Mouse (Mus musculus): ENCODE measurements around the gene Sec14l4. TPM values are rescaled to one million over a fixed set of nuclear protein-coding genes. Genes with fewer than 3 reads are reported as not detected.

Gene Sec14l4
- polyA plus RNA-seq, 1 experiment from 2014 or later: 0.52 TPM

DNA sequence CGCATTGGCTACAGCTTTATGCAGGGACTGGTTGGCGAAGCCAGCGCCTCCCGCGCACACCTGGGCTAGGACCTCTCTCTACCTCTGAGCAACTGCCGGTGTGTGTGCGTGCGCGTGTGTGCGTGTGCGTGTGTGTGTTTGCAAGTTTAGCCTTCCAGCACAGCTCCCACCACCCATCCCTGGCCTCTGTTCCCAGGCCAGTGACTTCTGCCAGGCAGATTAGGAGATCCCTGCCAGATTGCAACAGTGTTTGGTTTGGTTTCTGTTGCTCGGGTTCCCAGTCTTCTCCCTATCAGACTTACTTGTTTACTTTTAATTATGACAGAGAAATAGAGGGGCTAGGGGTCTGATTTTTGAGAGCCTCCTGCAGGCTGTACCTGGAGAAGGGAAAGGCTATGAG lies 699 bp downstream of the Sec14l4 start:
- H3K27ac ChIP-seq: no peak overlapping the region
- WGBS: 32% methylated on average over 12 of the region's 12 CpGs
- H3K4me2 ChIP-seq (replicated peaks): peak overlapping the region; percentile 22; the same call in 1 of the 2 replicates
- H3K36me3 ChIP-seq: no peaks in the 10 kb centered on the region
- H3K9me3 ChIP-seq: no peaks in the 10 kb centered on the region
- H3K4me1 ChIP-seq (replicated peaks): 0 out of 2 replicates have a peak, but pooled peaks cover 3% of the 10 kb centered on the region
- H3K4me3 ChIP-seq (replicated peaks): no peak overlapping the region
- peak; percentile 39; the same call in 1 of the 2 replicates for ATAC-seq
- H3K27me3 ChIP-seq (replicated peaks): no peaks in the 10 kb centered on the region; the same call in 1 of the 2 replicates
- H3K9ac ChIP-seq: no peak overlapping the region

DNA sequence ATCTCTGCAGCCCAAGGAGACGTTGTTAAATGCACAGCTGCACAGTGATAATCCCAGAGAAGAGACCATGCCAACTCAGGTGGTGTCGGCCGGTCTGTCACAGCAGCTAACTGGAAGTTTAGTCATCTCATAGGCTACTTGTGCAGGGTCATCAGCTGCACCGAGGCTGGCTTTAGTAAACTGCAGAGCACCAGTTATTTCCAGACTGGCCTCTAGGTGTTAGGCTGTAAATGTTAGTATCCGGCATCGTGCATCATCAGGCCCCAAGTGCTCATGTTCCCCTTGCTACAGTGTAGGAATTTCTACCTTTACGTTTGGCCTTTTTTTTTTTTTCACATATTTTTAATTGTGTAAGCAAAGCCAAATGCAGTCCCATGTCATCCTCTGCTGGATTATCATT lies 2.2 kb downstream of the Sec14l4 start:
- WGBS: 68% methylated on average over 7 of the region's 7 CpGs
- Histone ChIP-seq H3K9ac (no peak overlapping the region), H3K4me1 (replicated peaks) (0 out of 2 replicates have a peak, but pooled peaks cover 3% of the 10 kb centered on the region), H3K4me3 (replicated peaks) (no peak overlapping the region), H3K9me3 (no peaks in the 10 kb centered on the region), H3K36me3 (no peaks in the 10 kb centered on the region), H3K27me3 (replicated peaks) (no peaks in the 10 kb centered on the region; the same call in 1 of the 2 replicates), H3K4me2 (replicated peaks) (no peak overlapping the region), H3K27ac (no peak overlapping the region)
- ATAC-seq: no peak

DNA sequence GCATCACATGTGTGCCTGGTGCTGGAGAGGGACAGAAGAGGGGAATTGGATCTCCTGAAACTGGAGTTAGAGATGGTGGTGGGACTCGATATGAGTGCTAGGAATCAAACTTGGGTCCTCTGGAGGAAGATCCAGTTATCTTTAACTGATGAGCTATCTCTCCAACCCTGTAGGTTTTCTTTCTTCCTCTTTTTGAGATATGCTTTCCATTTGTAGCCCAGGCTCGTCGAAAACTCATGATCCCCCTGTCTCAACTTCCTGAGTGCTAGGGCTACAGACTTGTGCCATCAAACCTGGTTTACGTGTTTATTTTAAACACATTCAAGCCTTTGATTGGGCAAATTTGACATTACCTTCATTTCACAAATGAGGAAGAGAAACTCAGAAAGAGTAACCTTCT lies 2.9 kb downstream of the Sec14l4 start:
- no peak overlapping the region for H3K9ac ChIP-seq
- no peak for ATAC-seq
- WGBS: 84% methylated on average over 4 of the region's 4 CpGs

DNA sequence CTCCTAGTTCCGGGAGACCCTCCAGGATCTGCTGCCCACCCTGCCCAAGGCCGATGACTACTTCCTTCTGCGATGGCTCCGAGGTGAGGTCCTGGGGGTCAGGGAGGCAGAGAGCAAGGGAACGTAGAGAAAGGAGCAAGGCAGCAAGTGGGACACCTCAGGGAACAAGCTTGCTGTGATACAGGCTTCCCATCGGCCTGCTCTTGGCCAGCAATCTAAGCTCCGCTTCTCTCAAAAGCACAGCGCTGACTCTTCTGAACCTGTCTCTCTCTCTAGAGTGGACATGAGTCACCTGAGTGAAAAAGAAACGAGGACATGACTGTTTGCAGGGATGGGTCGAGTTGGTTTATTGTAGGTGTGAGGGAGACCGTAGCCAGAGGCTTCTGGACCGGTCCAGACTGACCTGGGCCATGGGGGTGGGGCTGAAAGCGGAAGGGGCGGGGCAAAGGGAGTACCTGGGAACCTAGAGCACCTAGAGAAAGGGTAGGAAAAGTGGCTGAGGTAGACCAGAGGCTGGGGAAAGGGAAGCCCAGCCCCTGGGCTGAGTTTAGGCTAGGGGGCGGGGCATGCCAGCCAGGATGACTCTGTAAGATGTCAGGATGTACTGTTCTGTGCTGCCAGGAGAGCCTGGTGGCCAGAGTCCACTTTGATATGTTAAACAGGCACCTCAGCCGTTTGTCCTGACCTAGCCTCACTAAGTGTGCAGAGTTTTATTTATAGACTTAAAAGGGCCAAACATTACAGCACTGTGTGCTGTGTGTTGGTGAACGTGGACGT lies 4.0 kb downstream of the Sec14l4 start:
- WGBS: 54% methylated on average over 18 of the region's 18 CpGs
- H3K9me3 ChIP-seq: no peaks in the 10 kb centered on the region
- ATAC-seq: peak; percentile 61
- no peak overlapping the region for H3K27ac ChIP-seq
- no peak overlapping the region for H3K9ac ChIP-seq
- H3K4me1 ChIP-seq (replicated peaks): 0 out of 2 replicates have a peak, but pooled peaks cover 3% of the 10 kb centered on the region
- no peaks in the 10 kb centered on the region for H3K27me3 ChIP-seq (replicated peaks)
- no peak overlapping the region for H3K4me3 ChIP-seq (replicated peaks)
- H3K36me3 ChIP-seq: no peaks in the 10 kb centered on the region
- no peak overlapping the region for H3K4me2 ChIP-seq (replicated peaks)

More for the DNA sequence above, 2.9 kb downstream of the Sec14l4 start:
- no peaks in the 10 kb centered on the region; the same call in 1 of the 2 replicates for H3K27me3 ChIP-seq (replicated peaks)
- H3K36me3 ChIP-seq: no peaks in the 10 kb centered on the region
- H3K4me1 ChIP-seq (replicated peaks): 0 out of 2 replicates have a peak, but pooled peaks cover 3% of the 10 kb centered on the region
- H3K4me3 ChIP-seq (replicated peaks): no peak overlapping the region
- H3K4me2 ChIP-seq (replicated peaks): no peak overlapping the region
- no peak overlapping the region for H3K27ac ChIP-seq
- no peaks in the 10 kb centered on the region for H3K9me3 ChIP-seq

- no peak overlapping the region for H3K27ac ChIP-seq
- 0 out of 2 replicates have a peak, but pooled peaks cover 3% of the 10 kb centered on the region for H3K4me1 ChIP-seq (replicated peaks)
- H3K4me2 ChIP-seq (replicated peaks): no peak overlapping the region
- 0 out of 2 replicates have a peak, but pooled peaks have one; percentile 12 for ATAC-seq
- H3K9me3 ChIP-seq: no peaks in the 10 kb centered on the region
- no peak overlapping the region for H3K4me3 ChIP-seq (replicated peaks)
- no peaks in the 10 kb centered on the region for H3K36me3 ChIP-seq
- 81% methylated on average over 6 of the region's 6 CpGs for WGBS
- H3K9ac ChIP-seq: no peak overlapping the region
- no peaks in the 10 kb centered on the region for H3K27me3 ChIP-seq (replicated peaks)
Observed at GRCm38 (mm10) chr11:4035916-4036315, 4.7 kb downstream of the Sec14l4 start.

DNA sequence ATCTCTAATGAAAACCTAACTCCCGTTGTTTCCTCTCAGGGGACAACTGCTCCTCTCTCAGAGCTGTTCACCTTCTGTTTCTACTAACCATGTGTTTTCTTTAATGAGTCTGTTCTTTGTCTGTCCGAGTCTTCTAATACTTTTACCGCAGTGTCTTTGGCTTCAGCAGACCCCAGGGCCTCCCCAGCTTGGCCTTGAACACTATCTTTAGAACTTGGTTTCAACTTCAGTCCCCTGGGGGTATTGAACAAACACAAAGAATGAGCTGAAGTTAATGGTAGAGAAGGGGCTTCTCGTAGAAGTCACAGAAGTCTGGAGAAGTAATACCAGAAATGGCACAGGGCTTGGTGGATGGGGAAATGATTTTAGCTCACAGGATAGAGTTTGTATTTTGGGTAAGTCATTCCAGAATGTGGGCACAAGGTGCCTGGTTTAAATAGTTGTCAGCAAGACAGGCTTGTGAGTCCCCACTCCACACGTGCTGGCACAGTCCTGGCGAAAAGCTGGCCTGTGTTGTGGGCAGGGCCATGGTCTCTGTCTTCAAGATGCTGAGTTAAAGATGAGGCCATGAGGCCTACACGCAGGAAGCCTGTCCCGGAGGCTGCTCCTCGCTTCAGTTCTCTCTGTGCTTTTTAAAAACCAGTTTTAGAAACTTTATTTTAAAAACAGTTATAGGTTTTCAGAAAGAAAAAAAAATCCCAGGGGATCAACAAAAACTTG lies 5.3 kb downstream of the Sec14l4 start:
- Histone ChIP-seq H3K9ac (no peak overlapping the region), H3K9me3 (no peaks in the 10 kb centered on the region), H3K36me3 (no peaks in the 10 kb centered on the region), H3K4me3 (replicated peaks) (no peak overlapping the region), H3K4me1 (replicated peaks) (0 out of 2 replicates have a peak, but pooled peaks cover 3% of the 10 kb centered on the region), H3K27me3 (replicated peaks) (no peaks in the 10 kb centered on the region), H3K27ac (no peak overlapping the region), H3K4me2 (replicated peaks) (no peak overlapping the region)
- ATAC-seq: no peak
- WGBS: 68% methylated on average over 9 of the region's 9 CpGs

DNA sequence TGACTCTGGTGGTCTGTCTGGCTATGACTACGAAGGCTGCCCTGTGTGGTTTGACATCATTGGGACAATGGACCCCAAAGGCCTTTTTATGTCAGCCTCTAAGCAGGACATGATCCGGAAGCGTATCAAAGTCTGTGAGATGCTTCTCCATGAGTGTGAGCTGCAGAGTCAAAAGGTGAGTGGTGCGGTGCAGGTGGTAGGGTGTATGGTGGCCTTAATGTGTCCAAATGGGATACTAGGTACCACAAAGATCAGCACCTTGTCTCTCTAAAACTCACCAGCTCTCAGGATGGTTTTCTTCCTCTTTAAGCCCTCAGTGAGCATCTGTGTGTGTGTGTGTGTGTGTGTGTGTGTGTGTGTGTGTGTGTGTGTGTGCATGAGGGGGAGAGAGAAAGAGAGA lies 8.7 kb downstream of the Sec14l4 start:
- Histone ChIP-seq H3K27ac (no peak overlapping the region), H3K4me3 (replicated peaks) (no peak overlapping the region), H3K27me3 (replicated peaks) (no peaks in the 10 kb centered on the region), H3K36me3 (no peaks in the 10 kb centered on the region), H3K4me1 (replicated peaks) (0 out of 2 replicates have a peak, but pooled peaks cover 3% of the 10 kb centered on the region), H3K4me2 (replicated peaks) (no peak overlapping the region), H3K9ac (no peak overlapping the region), H3K9me3 (no peaks in the 10 kb centered on the region)
- 93% methylated on average over 4 of the region's 4 CpGs for WGBS
- ATAC-seq: no peak

GRCm38 (mm10) chr11:4041123-4041625 lies 9.9 kb downstream of the Sec14l4 start:
- H3K27ac ChIP-seq: no peak overlapping the region
- 77% methylated on average over 6 of the region's 6 CpGs for WGBS
- H3K4me3 ChIP-seq (replicated peaks): no peak overlapping the region
- no peaks in the 10 kb centered on the region for H3K4me1 ChIP-seq (replicated peaks)
- H3K9me3 ChIP-seq: no peaks in the 10 kb centered on the region
- no peak overlapping the region for H3K9ac ChIP-seq
- H3K4me2 ChIP-seq (replicated peaks): no peak overlapping the region
- no peaks in the 10 kb centered on the region for H3K27me3 ChIP-seq (replicated peaks)
- no peak for ATAC-seq
- no peaks in the 10 kb centered on the region for H3K36me3 ChIP-seq

DNA sequence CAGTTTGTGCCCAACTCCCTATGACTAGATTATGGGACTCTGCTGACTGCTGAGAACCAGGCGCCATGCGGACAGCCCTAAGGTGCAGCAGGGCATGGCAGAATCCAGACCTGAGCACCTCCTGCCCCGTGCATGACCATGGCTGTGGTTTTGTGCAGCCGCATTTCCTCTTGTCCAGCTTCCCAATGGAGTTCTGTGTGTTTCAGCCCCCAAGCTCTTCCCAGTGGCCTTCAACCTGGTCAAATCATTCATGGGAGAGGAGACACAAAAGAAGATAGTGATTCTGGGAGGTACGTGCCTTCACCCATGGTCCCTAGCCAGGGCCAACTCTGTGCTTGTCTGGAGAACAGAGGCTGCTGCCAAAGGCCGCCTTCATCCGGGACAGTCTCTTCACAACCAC lies 11.8 kb downstream of the Sec14l4 start:
- no peak for ATAC-seq
- Histone ChIP-seq H3K4me1 (replicated peaks) (no peaks in the 10 kb centered on the region), H3K9ac (no peak overlapping the region), H3K36me3 (no peaks in the 10 kb centered on the region), H3K9me3 (no peaks in the 10 kb centered on the region), H3K27ac (no peak overlapping the region), H3K4me3 (replicated peaks) (no peak overlapping the region), H3K27me3 (replicated peaks) (no peaks in the 10 kb centered on the region), H3K4me2 (replicated peaks) (no peak overlapping the region)
- WGBS: 92% methylated on average over 7 of the region's 7 CpGs

- Histone ChIP-seq H3K4me3 (replicated peaks) (no peak overlapping the region), H3K36me3 (no peaks in the 10 kb centered on the region), H3K4me1 (replicated peaks) (no peaks in the 10 kb centered on the region), H3K9ac (no peak overlapping the region), H3K4me2 (replicated peaks) (no peak overlapping the region), H3K27me3 (replicated peaks) (no peaks in the 10 kb centered on the region), H3K9me3 (no peaks in the 10 kb centered on the region), H3K27ac (no peak overlapping the region)
- 0 out of 2 replicates have a peak, but pooled peaks have one; percentile 43 for ATAC-seq
- 46% methylated on average over 5 of the region's 5 CpGs for WGBS
Observed at GRCm38 (mm10) chr11:4046526-4046925, 15.3 kb downstream of the Sec14l4 start.

DNA sequence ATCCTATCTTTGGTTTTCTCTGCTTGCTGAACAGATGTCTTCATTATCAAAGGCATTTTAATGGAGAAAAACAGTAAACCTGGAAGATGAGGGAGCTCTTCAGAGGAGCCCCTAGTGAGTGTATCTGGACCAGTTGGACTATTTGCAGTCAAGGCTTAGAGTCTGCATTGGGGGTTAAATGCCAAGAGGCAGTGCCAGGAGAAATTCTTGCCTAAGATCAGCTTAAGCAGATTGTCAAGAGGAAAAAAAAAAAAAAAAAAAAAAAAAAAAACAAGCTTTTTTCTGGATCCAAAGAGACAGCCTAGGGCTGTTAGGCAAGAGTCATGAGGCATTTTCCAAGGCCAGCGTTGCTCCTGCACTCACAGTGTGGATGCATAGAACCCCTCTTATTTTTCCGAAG lies 16.5 kb downstream of the Sec14l4 start:
- Histone ChIP-seq H3K27me3 (replicated peaks) (no peaks in the 10 kb centered on the region), H3K4me2 (replicated peaks) (no peak overlapping the region), H3K27ac (no peak overlapping the region), H3K9me3 (no peaks in the 10 kb centered on the region), H3K36me3 (no peaks in the 10 kb centered on the region), H3K9ac (no peak overlapping the region), H3K4me3 (replicated peaks) (no peak overlapping the region), H3K4me1 (replicated peaks) (no peaks in the 10 kb centered on the region)
- ATAC-seq: no peak
- WGBS: 93% methylated on average over 2 of the region's 2 CpGs

GRCm38 (mm10) chr11:4048438-4048837 lies 17.2 kb downstream of the Sec14l4 start:
- H3K27me3 ChIP-seq (replicated peaks): no peaks in the 10 kb centered on the region
- 91% methylated on average over 6 of the region's 6 CpGs for WGBS
- no peaks in the 10 kb centered on the region for H3K36me3 ChIP-seq
- no peak overlapping the region for H3K4me3 ChIP-seq (replicated peaks)
- no peaks in the 10 kb centered on the region for H3K9me3 ChIP-seq
- no peaks in the 10 kb centered on the region for H3K4me1 ChIP-seq (replicated peaks)
- H3K4me2 ChIP-seq (replicated peaks): no peak overlapping the region
- ATAC-seq: no peak
- H3K27ac ChIP-seq: no peak overlapping the region
- H3K9ac ChIP-seq: no peak overlapping the region

All from intestine, embryonic 15.5 days (tissue).